Mouse (Mus musculus) spleen, adult 2 months (tissue): ENCODE measurements around the gene Polr2a. TPM values are rescaled to one million over a fixed set of nuclear protein-coding genes. Genes with fewer than 3 reads are reported as not detected.
A peak's percentile ranks its signal among the peaks of the same experiment; 100 is the strongest.
"Not testable (repeated sequence)": the region's sequence is repeated elsewhere in the genome, so short reads cannot be mapped to it uniquely, and the experiment has no call there.

Source experiments
- DNase-seq, 2 experiments: peaks; one replicate each; pipeline versions ENCODE4 v3.0.0 to v3.0.0-alpha.2; 2012 to 2021; ENCODE audit warnings: low spot score in 2 of 2, low read depth in 1 of 2
- H3K27ac ChIP-seq: fragments of 200-500 bp; 2 replicates; pipeline ENCODE4 v1.5.1; 2012; ENCODE audit warnings: low read length, inconsistent platforms; ENCODE audit not compliant: insufficient read depth
- H3K27me3 ChIP-seq: fragments of 200-500 bp; 2 replicates; pipeline ENCODE4 v1.6.1; 2012; ENCODE audit warnings: mild to moderate bottlenecking, moderate library complexity, low read length, inconsistent platforms; ENCODE audit not compliant: control insufficient read depth, insufficient read depth
- H3K36me3 ChIP-seq: fragments of 200-500 bp; 2 replicates; pipeline ENCODE4 v1.6.1; 2012; ENCODE audit warnings: mild to moderate bottlenecking, low read length, inconsistent platforms; ENCODE audit not compliant: control insufficient read depth, insufficient read depth
- H3K4me1 ChIP-seq: fragments of 200-500 bp; 2 replicates; pipeline ENCODE4 v1.6.1; 2011; ENCODE audit warnings: inconsistent platforms; ENCODE audit not compliant: control insufficient read depth, insufficient read depth, insufficient read length
- H3K4me3 ChIP-seq: fragments of 200-500 bp; 2 replicates; pipeline ENCODE4 v1.5.1; 2011; ENCODE audit warnings: mild to moderate bottlenecking, inconsistent platforms; ENCODE audit not compliant: insufficient read depth, insufficient read length; ENCODE audit errors: extremely low read depth
- CTCF ChIP-seq: fragments of 200-500 bp; IDR thresholded peaks from 2 replicates; pipeline ENCODE4 v1.5.1; 2011; ENCODE audit warnings: mild to moderate bottlenecking, inconsistent platforms; ENCODE audit not compliant: insufficient read depth, insufficient read length, insufficient replicate concordance; ENCODE audit errors: extremely low read depth
- POLR2A ChIP-seq: fragments of 200-500 bp; IDR thresholded peaks from 2 replicates; pipeline ENCODE4 v1.6.1; 2011; ENCODE audit warnings: low read depth, low read length, inconsistent platforms
- whole genome bisulfite sequencing: fragments of 180-500 bp; shearing (Covaris S2); methylation state at CpG from one replicate; pipeline ENCODE4 v1.1.7; 2018; 5-methylcytosine and 5-hydroxymethylcytosine counted together
- polyA plus RNA-seq: library from polyadenylated mRNA; depleted of rRNA; stranded (reverse); fragments of >200 nt; gene quantifications from 2 replicates; pipeline ENCODE4 v1.2.3, GENCODE M21; 2012

Gene Polr2a
- polyA plus RNA-seq, 1 experiment, result 45.4 TPM

DNA sequence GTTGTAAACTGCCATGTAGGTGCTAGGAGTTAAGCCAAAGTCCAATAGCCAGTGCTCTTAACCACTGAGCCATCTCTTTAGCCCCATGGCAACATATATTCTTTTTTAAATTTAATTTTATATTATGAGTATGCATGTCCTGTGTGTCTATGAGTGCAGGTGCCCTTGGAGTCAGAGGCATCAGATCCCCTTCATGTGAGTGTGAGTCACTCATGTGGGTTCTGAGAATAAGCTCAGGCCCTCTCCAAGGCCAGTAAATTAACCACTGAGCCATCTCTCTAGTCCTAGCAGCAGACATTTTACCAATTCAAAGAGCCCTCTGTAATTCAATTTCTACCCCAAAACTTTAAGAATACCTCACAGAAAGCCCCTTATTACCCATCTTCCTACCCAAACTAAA lies 5.8 kb downstream of the Polr2a start:
- no peak for DNase-seq
- Histone ChIP-seq H3K4me1 (peaks cover 15% of the 10 kb centered on the region; the same call in 1 of the 2 replicates), H3K27me3 (no peaks in the 10 kb centered on the region), H3K4me3 (no peak overlapping the region), H3K27ac (no peak overlapping the region), H3K36me3 (peaks cover 2% of the 10 kb centered on the region; the same call in 1 of the 2 replicates)
- TF ChIP-seq CTCF (no peak), POLR2A (no peak)

- no peak for DNase-seq
- Histone ChIP-seq H3K36me3 (peaks cover 10% of the 10 kb centered on the region), H3K4me1 (peaks cover 11% of the 10 kb centered on the region; the same call in 1 of the 2 replicates), H3K27ac (no peak overlapping the region), H3K27me3 (no peaks in the 10 kb centered on the region), H3K4me3 (no peak overlapping the region)
- 69% methylated on average over 3 of the region's 3 CpGs for WGBS
- no peak for TF ChIP-seq POLR2A
These were observed 6.8 kb downstream of the Polr2a start for GRCm38 (mm10) chr11:69751635-69752034.

GRCm38 (mm10) chr11:69731408-69731807 lies 27.0 kb downstream of the Polr2a start:
- not testable (repeated sequence) for H3K4me3 ChIP-seq, DNase-seq, H3K4me1 ChIP-seq, H3K27ac ChIP-seq, H3K27me3 ChIP-seq
- peaks cover 27% of the 10 kb centered on the region for H3K36me3 ChIP-seq
- 58% methylated on average over 3 of the region's 3 CpGs for WGBS

GRCm38 (mm10) chr11:69729063-69729462 lies 29.4 kb downstream of the Polr2a start:
- Histone ChIP-seq H3K4me3 (no peak overlapping the region), H3K27ac (no peak overlapping the region), H3K27me3 (no peaks in the 10 kb centered on the region), H3K36me3 (peaks cover 3% of the 10 kb centered on the region), H3K4me1 (no peaks in the 10 kb centered on the region)
- 47% methylated on average over 3 of the region's 3 CpGs for WGBS
- TF ChIP-seq POLR2A (no peak), CTCF (peak; percentile 38; the same call in 1 of the 2 replicates)
- peak; percentile 47 to 52 for DNase-seq

DNA sequence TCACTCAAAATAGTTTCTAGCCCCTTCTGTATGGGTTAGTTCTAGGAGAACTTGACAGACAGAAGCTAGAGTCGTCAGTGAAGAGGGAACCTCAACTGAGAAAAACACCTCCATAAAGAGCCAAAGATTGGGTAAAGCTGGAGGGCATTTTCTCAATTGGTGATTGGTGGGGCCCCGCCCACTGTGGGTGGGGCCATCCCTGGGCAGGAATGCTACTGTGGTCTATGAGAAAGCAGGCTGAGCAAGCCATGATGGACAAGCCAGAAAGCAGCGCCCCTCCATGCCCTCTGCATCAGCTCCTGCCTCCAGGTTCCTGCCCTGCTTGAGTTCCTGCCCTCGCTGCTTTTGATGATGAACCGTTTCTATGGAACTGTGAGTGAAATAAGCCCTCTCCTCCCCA lies 32.5 kb downstream of the Polr2a start:
- no peak overlapping the region for H3K27ac ChIP-seq
- no peaks in the 10 kb centered on the region for H3K36me3 ChIP-seq
- H3K4me3 ChIP-seq, result no peak overlapping the region
- no peaks in the 10 kb centered on the region for H3K4me1 ChIP-seq
- H3K27me3 ChIP-seq, result no peaks in the 10 kb centered on the region
- DNase-seq, result no peak
- 52% methylated on average over 5 of the region's 5 CpGs for WGBS
- TF ChIP-seq POLR2A (no peak), CTCF (no peak)

- no peaks in the 10 kb centered on the region for H3K36me3 ChIP-seq
- TF ChIP-seq CTCF (no peak), POLR2A (no peak)
- H3K4me3 ChIP-seq, result no peak overlapping the region
- WGBS, result 60% methylated on average over 2 of the region's 2 CpGs
- DNase-seq, result no peak
- H3K4me1 ChIP-seq, result no peaks in the 10 kb centered on the region
- no peaks in the 10 kb centered on the region for H3K27me3 ChIP-seq
- no peak overlapping the region for H3K27ac ChIP-seq
These were observed 35.4 kb downstream of the Polr2a start for GRCm38 (mm10) chr11:69723074-69723473.

GRCm38 (mm10) chr11:69720852-69721251 lies 37.6 kb downstream of the Polr2a start:
- Histone ChIP-seq H3K4me1 (no peaks in the 10 kb centered on the region), H3K27me3 (no peaks in the 10 kb centered on the region), H3K27ac (no peak overlapping the region), H3K4me3 (no peak overlapping the region), H3K36me3 (no peaks in the 10 kb centered on the region)
- DNase-seq, result no peak
- 83% methylated on average over 6 of the region's 6 CpGs for WGBS
- TF ChIP-seq CTCF (no peak), POLR2A (no peak)

DNA sequence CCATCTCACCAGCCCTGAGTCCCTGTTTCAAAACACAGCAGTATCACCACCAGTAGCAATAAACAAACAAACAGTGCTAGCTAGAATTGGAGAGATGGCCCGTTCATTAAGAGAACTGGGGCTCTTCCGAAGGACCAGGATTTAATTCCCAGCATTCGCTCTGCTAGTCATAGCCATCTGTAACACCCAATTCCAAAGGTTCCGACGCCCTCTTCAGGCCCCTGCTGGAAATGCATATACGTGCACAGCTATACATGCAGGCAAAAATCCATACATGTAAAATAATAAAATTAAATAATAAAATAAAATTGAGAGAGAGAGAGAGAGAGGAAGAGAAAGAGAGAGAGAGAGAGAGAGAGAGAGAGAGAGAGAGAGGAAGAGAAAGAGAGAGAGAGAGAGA lies 39.0 kb downstream of the Polr2a start:
- no peaks in the 10 kb centered on the region for H3K36me3 ChIP-seq
- H3K4me3 ChIP-seq, result no peak overlapping the region
- WGBS, result 75% methylated on average over 6 of the region's 6 CpGs
- H3K4me1 ChIP-seq, result no peaks in the 10 kb centered on the region
- H3K27me3 ChIP-seq, result no peaks in the 10 kb centered on the region
- DNase-seq, result no peak
- TF ChIP-seq CTCF (no peak), POLR2A (no peak)
- no peak overlapping the region for H3K27ac ChIP-seq
